Mouse (Mus musculus) myocyte (in vitro differentiated cells): ENCODE measurements around the gene Pygm.

ENCODE experiments used
- MYOD1 ChIP-seq, 3 experiments: IDR thresholded peaks; one replicate each; pipeline ENCODE4 v1.6.1; 2011; ENCODE audit warnings: control low read depth in 2 of 3, low read depth in 2 of 3, mild to moderate bottlenecking in 2 of 3, moderate library complexity in 1 of 3; ENCODE audit not compliant: insufficient read length in 2 of 3, control insufficient read depth in 1 of 3
- SRF ChIP-seq: IDR thresholded peaks from one replicate; pipeline ENCODE4 v1.6.1; 2011; ENCODE audit warnings: low read depth; ENCODE audit not compliant: control insufficient read depth, insufficient read length

DNA sequence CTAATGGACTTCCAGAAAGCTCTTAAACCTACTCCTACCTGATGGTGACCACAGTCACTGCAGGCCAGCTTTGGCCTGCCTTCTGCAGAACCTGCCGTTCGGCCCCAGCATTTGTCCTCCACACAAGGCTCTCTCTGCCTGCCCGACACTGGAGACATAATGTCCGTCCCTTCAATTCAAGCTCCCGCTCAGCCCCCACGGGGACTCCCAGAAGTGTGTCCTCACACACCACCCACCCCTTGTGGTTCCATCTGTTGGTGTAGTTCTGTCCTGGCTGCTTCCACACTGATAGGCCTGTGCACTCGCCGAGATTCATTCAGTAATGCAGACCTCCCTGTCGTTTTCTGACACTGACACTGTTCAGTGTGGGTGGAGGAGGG is 37.0 kb downstream of the Pygm start:
- TF ChIP-seq MYOD1 (IDR thresholded peaks at IDR 0.05; ENCODE audit: control insufficient read depth in 1 of 3, insufficient read length in 2 of 3, low read depth in 2 of 3) (no peak), SRF (no peak)
